Mouse (Mus musculus): ENCODE measurements around the gene C2cd3. TPM values are rescaled to one million over a fixed set of nuclear protein-coding genes. Genes with fewer than 3 reads are reported as not detected.

C2cd3 gene
- polyA plus RNA-seq, 1 experiment from 2014 or later: 21.2 TPM

- H3K4me1 ChIP-seq (replicated peaks): peaks cover 18% of the 10 kb centered on the region
- ATAC-seq (ENCODE audit: low read depth): no peak
- no peak overlapping the region for H3K4me2 ChIP-seq
- H3K27me3 ChIP-seq: no peaks in the 10 kb centered on the region
- no peaks in the 10 kb centered on the region for H3K9me3 ChIP-seq
- H3K27ac ChIP-seq (replicated peaks): no peak overlapping the region
- WGBS: 44% methylated on average over 6 of the region's 6 CpGs
- H3K9ac ChIP-seq: no peak overlapping the region
- H3K36me3 ChIP-seq: 0 out of 2 replicates have a peak, but pooled peaks cover 4% of the 10 kb centered on the region
- no peak overlapping the region for H3K4me3 ChIP-seq
These were observed 7.1 kb upstream of the C2cd3 start for GRCm38 (mm10) chr7:100364888-100365287.

GRCm38 (mm10) chr7:100372452-100372980, 483 bp downstream of the C2cd3 start:
- Histone ChIP-seq H3K4me3 (peak overlapping the region; percentile 82), H3K36me3 (peaks cover 25% of the 10 kb centered on the region), H3K27me3 (no peaks in the 10 kb centered on the region), H3K4me1 (replicated peaks) (peaks cover 34% of the 10 kb centered on the region), H3K9me3 (no peaks in the 10 kb centered on the region), H3K9ac (peak overlapping the region; percentile 70), H3K27ac (replicated peaks) (peak overlapping the region; percentile 85), H3K4me2 (peak overlapping the region; percentile 64)
- ATAC-seq (ENCODE audit: low read depth): no peak
- 8% methylated on average over 17 of the region's 17 CpGs for WGBS

- no peak overlapping the region for H3K4me3 ChIP-seq
- no peak overlapping the region for H3K9ac ChIP-seq
- no peak overlapping the region for H3K27ac ChIP-seq (replicated peaks)
- 92% methylated on average over 2 of the region's 2 CpGs for WGBS
- no peaks in the 10 kb centered on the region for H3K27me3 ChIP-seq
- no peak overlapping the region for H3K4me2 ChIP-seq
- peaks cover 1% of the 10 kb centered on the region for H3K4me1 ChIP-seq (replicated peaks)
- H3K9me3 ChIP-seq: no peaks in the 10 kb centered on the region
- H3K36me3 ChIP-seq: peaks cover 69% of the 10 kb centered on the region
- ATAC-seq (ENCODE audit: low read depth): no peak
These were observed 6.2 kb downstream of the C2cd3 start for GRCm38 (mm10) chr7:100378257-100378656.

- Histone ChIP-seq H3K9me3 (no peaks in the 10 kb centered on the region), H3K4me3 (no peak overlapping the region), H3K27ac (replicated peaks) (no peak overlapping the region), H3K27me3 (no peaks in the 10 kb centered on the region), H3K36me3 (peaks cover 62% of the 10 kb centered on the region), H3K9ac (no peak overlapping the region), H3K4me1 (replicated peaks) (no peaks in the 10 kb centered on the region), H3K4me2 (no peak overlapping the region)
- no peak for ATAC-seq (ENCODE audit: low read depth)
These were observed 9.1 kb downstream of the C2cd3 start for GRCm38 (mm10) chr7:100381161-100381560.

- no peak for ATAC-seq (ENCODE audit: low read depth)
- no peak overlapping the region for H3K27ac ChIP-seq (replicated peaks)
- H3K9ac ChIP-seq: no peak overlapping the region
- WGBS: 91% methylated on average over 2 of the region's 2 CpGs
- no peaks in the 10 kb centered on the region for H3K9me3 ChIP-seq
- no peaks in the 10 kb centered on the region for H3K4me1 ChIP-seq (replicated peaks)
- no peak overlapping the region for H3K4me3 ChIP-seq
- peaks cover 53% of the 10 kb centered on the region for H3K36me3 ChIP-seq
- H3K4me2 ChIP-seq: no peak overlapping the region
- H3K27me3 ChIP-seq: no peaks in the 10 kb centered on the region
These were observed 11.2 kb downstream of the C2cd3 start for GRCm38 (mm10) chr7:100383207-100383606.

GRCm38 (mm10) chr7:100388174-100388573, 16.1 kb downstream of the C2cd3 start:
- Histone ChIP-seq H3K9me3 (no peaks in the 10 kb centered on the region), H3K4me2 (no peak overlapping the region), H3K4me1 (replicated peaks) (no peaks in the 10 kb centered on the region), H3K36me3 (peaks cover 59% of the 10 kb centered on the region), H3K27ac (replicated peaks) (no peak overlapping the region), H3K4me3 (no peak overlapping the region), H3K9ac (no peak overlapping the region), H3K27me3 (no peaks in the 10 kb centered on the region)
- ATAC-seq (ENCODE audit: low read depth): no peak
- WGBS: 95% methylated on average over 2 of the region's 2 CpGs

- no peak overlapping the region for H3K9ac ChIP-seq
- 83% methylated on average over 8 of the region's 8 CpGs for WGBS
- H3K4me2 ChIP-seq: no peak overlapping the region
- no peaks in the 10 kb centered on the region for H3K4me1 ChIP-seq (replicated peaks)
- no peaks in the 10 kb centered on the region for H3K9me3 ChIP-seq
- no peak overlapping the region for H3K4me3 ChIP-seq
- no peak for ATAC-seq (ENCODE audit: low read depth)
- no peaks in the 10 kb centered on the region for H3K27me3 ChIP-seq
- H3K27ac ChIP-seq (replicated peaks): no peak overlapping the region
- H3K36me3 ChIP-seq: peaks cover 66% of the 10 kb centered on the region
These were observed 18.1 kb downstream of the C2cd3 start for GRCm38 (mm10) chr7:100390166-100390565.

- H3K9ac ChIP-seq: no peak overlapping the region
- WGBS: 86% methylated on average over 2 of the region's 2 CpGs
- no peaks in the 10 kb centered on the region for H3K27me3 ChIP-seq
- no peak overlapping the region for H3K27ac ChIP-seq (replicated peaks)
- peaks cover 85% of the 10 kb centered on the region for H3K36me3 ChIP-seq
- no peak overlapping the region for H3K4me2 ChIP-seq
- no peaks in the 10 kb centered on the region for H3K9me3 ChIP-seq
- no peak overlapping the region for H3K4me3 ChIP-seq
- no peak for ATAC-seq (ENCODE audit: low read depth)
- no peaks in the 10 kb centered on the region for H3K4me1 ChIP-seq (replicated peaks)
These were observed 20.2 kb downstream of the C2cd3 start for GRCm38 (mm10) chr7:100392265-100392664.

- Histone ChIP-seq H3K27me3 (no peaks in the 10 kb centered on the region), H3K9ac (no peak overlapping the region), H3K36me3 (peaks cover 73% of the 10 kb centered on the region), H3K4me3 (no peak overlapping the region), H3K4me1 (replicated peaks) (0 out of 2 replicates have a peak, but pooled peaks cover 3% of the 10 kb centered on the region), H3K27ac (replicated peaks) (no peak overlapping the region), H3K4me2 (no peak overlapping the region), H3K9me3 (no peaks in the 10 kb centered on the region)
- no peak for ATAC-seq (ENCODE audit: low read depth)
- WGBS: 47% methylated on average over 8 of the region's 8 CpGs
These were observed 27.3 kb downstream of the C2cd3 start for GRCm38 (mm10) chr7:100399231-100399913.

- H3K4me1 ChIP-seq (replicated peaks): 0 out of 2 replicates have a peak, but pooled peaks cover 3% of the 10 kb centered on the region
- H3K4me3 ChIP-seq: no peak overlapping the region
- H3K27ac ChIP-seq (replicated peaks): no peak overlapping the region
- ATAC-seq (ENCODE audit: low read depth): no peak
- H3K27me3 ChIP-seq: no peaks in the 10 kb centered on the region
- H3K36me3 ChIP-seq: peaks cover 71% of the 10 kb centered on the region
- no peak overlapping the region for H3K9ac ChIP-seq
- WGBS: 7% methylated on average over 4 of the region's 4 CpGs
- H3K9me3 ChIP-seq: no peaks in the 10 kb centered on the region
- no peak overlapping the region for H3K4me2 ChIP-seq
These were observed 29.0 kb downstream of the C2cd3 start for GRCm38 (mm10) chr7:100400899-100401539.

- Histone ChIP-seq H3K27ac (replicated peaks) (no peak overlapping the region), H3K4me2 (no peak overlapping the region), H3K9ac (no peak overlapping the region), H3K4me3 (no peak overlapping the region), H3K9me3 (no peaks in the 10 kb centered on the region), H3K27me3 (no peaks in the 10 kb centered on the region), H3K36me3 (peaks cover 71% of the 10 kb centered on the region), H3K4me1 (replicated peaks) (0 out of 2 replicates have a peak, but pooled peaks cover 3% of the 10 kb centered on the region)
- 60% methylated on average over 4 of the region's 4 CpGs for WGBS
- ATAC-seq (ENCODE audit: low read depth): no peak
These were observed 30.7 kb downstream of the C2cd3 start for GRCm38 (mm10) chr7:100402715-100403114.

GRCm38 (mm10) chr7:100407677-100408076, 35.6 kb downstream of the C2cd3 start:
- Histone ChIP-seq H3K9me3 (no peaks in the 10 kb centered on the region), H3K9ac (no peak overlapping the region), H3K27me3 (no peaks in the 10 kb centered on the region), H3K4me2 (no peak overlapping the region), H3K4me1 (replicated peaks) (no peaks in the 10 kb centered on the region), H3K27ac (replicated peaks) (no peak overlapping the region), H3K4me3 (no peak overlapping the region), H3K36me3 (peaks cover 87% of the 10 kb centered on the region)
- 97% methylated on average over 5 of the region's 5 CpGs for WGBS
- ATAC-seq (ENCODE audit: low read depth): no peak
